Mouse (Mus musculus) hindbrain, embryonic 16.5 days (tissue): ENCODE data around the gene Myo18b. TPM values are rescaled to one million over a fixed set of nuclear protein-coding genes. Genes with fewer than 3 reads are reported as not detected.

Source experiments
- ATAC-seq: fragments of 200-750 bp; cut with Nextera tagmentation; 2 replicates; pipeline ENCODE4 v1.8.0; 2017; ENCODE audit warnings: moderate TSS enrichment, moderate library complexity
- H3K27ac ChIP-seq: fragments of 300-500 bp; sonication (generic); 2 replicates; pipeline ENCODE4 v1.5.1; 2014; ENCODE audit warnings: low read depth, mild to moderate bottlenecking, control low read depth, low read length, moderate library complexity
- H3K27me3 ChIP-seq: fragments of 300-500 bp; sonication (generic); replicated peaks from 2 replicates; pipeline ENCODE4 v1.6.1; 2014; ENCODE audit warnings: low read length; ENCODE audit not compliant: control insufficient read depth, insufficient read depth
- H3K36me3 ChIP-seq: fragments of 300-500 bp; sonication (generic); 2 replicates; pipeline ENCODE4 v1.6.1; 2014; ENCODE audit warnings: mild to moderate bottlenecking, low read length, moderate library complexity, mixed read lengths; ENCODE audit not compliant: control insufficient read depth, insufficient read depth
- H3K4me1 ChIP-seq: fragments of 300-500 bp; sonication (generic); 2 replicates; pipeline ENCODE4 v1.6.1; 2014; ENCODE audit warnings: low read depth, low read length; ENCODE audit not compliant: control insufficient read depth, insufficient read depth
- H3K4me2 ChIP-seq: fragments of 300-500 bp; sonication (generic); 2 replicates; pipeline ENCODE4 v1.6.1; 2014; ENCODE audit warnings: mild to moderate bottlenecking, low read length, control low read depth, moderate library complexity
- H3K4me3 ChIP-seq: fragments of 300-500 bp; sonication (generic); 2 replicates; pipeline ENCODE4 v1.5.1; 2014; ENCODE audit warnings: mild to moderate bottlenecking, low read length, control low read depth, moderate library complexity
- H3K9ac ChIP-seq: fragments of 300-500 bp; sonication (generic); 2 replicates; pipeline ENCODE4 v1.6.1; 2014; ENCODE audit warnings: low read depth, mild to moderate bottlenecking, control low read depth, low read length, moderate library complexity
- H3K9me3 ChIP-seq: fragments of 300-500 bp; sonication (generic); 2 replicates; pipeline ENCODE4 v1.6.1; 2014; ENCODE audit warnings: mild to moderate bottlenecking, low read length, moderate library complexity; ENCODE audit not compliant: control insufficient read depth
- WGBS: fragments of 180-500 bp; shearing (Covaris S2); extraction: QIAGEN DNeasy Blood & Tissue Kit; methylation state at CpG from one replicate; pipeline ENCODE4 v1.1.7; 2014; 5-methylcytosine and 5-hydroxymethylcytosine counted together
- polyA plus RNA-seq: library from polyadenylated mRNA; unstranded; fragments of >200 nt; fragmentation: Nextera tagmentation; extraction: Ambion mirVana; gene quantifications from 2 replicates; pipeline ENCODE4 v1.2.1, GENCODE M21; 2015

The Myo18b gene
- polyA plus RNA-seq, 1 experiment from 2014 or later, result 1.2 TPM

DNA sequence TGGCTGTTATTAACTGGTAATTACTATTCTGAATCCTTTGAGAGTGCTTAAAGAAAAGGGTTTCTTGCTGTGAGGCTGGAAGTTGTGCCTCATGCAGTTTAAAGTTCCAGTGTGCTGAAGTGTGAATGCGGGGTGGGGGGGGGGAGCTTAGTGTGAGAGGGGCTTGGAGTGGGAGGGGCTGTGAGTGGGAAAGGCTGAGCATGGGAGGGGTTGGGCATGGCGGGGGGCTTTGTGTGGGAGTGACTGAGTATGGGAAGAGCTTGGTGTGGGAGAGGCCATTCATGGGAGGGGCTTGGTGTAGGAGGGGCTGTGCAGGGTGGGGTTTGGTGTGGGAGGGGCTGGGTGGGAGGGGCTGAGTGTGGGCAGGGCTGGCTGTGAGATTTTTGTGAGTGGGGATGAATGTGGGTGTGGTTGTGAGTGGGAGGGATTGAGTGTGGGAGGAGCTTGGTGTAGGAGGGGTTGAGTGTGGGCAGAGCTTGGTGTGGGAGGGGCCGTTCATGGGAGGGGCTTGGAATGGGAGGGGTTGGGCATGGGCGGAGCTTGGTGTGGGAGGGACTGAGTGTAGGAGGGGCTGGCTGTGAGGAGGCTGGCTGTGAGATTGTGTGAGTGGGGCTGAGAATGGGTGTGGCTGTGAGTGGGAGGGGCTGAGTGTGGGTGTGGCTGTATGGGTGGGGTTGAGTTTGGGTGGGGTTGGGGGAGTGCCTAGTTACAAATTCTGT, 208.9 kb downstream of the Myo18b start:
- ATAC-seq, result no peak
- 59% methylated on average over 4 of the region's 4 CpGs for WGBS
- no peaks in the 10 kb centered on the region for H3K9me3 ChIP-seq
- no peak overlapping the region for H3K4me2 ChIP-seq
- no peaks in the 10 kb centered on the region for H3K27me3 ChIP-seq
- no peak overlapping the region for H3K9ac ChIP-seq
- H3K4me1 ChIP-seq, result no peaks in the 10 kb centered on the region
- H3K36me3 ChIP-seq, result no peaks in the 10 kb centered on the region
- H3K27ac ChIP-seq, result no peak overlapping the region
- H3K4me3 ChIP-seq, result no peak overlapping the region

DNA sequence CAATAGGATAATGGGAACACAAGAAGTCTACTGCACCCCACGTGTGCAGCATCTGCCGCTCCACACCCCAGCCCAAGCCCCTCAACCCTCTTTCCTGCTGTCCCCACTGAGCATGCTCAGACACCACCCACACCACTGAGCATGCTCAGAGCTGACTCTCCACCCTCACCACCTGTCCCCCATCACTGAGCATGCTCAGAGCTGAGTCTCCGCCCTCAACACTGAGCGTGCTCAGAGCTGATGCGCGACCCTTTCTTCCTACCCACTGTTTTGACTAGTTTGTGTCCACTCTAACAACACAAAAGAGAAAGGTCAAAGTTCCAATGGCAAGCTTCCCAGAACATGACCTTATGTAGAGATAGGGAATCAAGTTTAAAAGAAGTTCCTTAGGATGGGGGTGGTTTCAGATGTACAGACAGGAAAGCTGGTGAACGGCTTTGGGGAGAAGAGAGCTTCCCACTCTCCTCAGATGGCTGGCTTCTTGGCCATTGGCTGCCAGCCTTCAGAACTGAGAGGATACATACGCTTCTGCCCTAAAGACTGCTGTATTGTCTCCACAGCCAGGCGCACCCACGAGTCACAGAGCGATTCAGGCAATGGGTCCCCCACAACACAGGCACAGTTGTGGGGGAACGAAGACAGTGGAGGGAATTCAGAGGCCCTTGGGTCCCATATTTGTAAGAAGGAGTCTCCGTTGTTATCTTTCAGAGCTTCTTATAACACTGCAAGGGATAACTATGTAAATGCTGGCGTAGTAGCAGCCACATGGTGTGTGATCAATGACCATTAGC, 209.7 kb downstream of the Myo18b start:
- Histone ChIP-seq H3K9me3 (no peaks in the 10 kb centered on the region), H3K27me3 (no peaks in the 10 kb centered on the region), H3K4me1 (no peaks in the 10 kb centered on the region), H3K4me2 (no peak overlapping the region), H3K4me3 (no peak overlapping the region), H3K27ac (no peak overlapping the region), H3K9ac (no peak overlapping the region), H3K36me3 (no peaks in the 10 kb centered on the region)
- 63% methylated on average over 14 of the region's 14 CpGs for WGBS
- peak; percentile 60; the same call in 1 of the 2 replicates for ATAC-seq

DNA sequence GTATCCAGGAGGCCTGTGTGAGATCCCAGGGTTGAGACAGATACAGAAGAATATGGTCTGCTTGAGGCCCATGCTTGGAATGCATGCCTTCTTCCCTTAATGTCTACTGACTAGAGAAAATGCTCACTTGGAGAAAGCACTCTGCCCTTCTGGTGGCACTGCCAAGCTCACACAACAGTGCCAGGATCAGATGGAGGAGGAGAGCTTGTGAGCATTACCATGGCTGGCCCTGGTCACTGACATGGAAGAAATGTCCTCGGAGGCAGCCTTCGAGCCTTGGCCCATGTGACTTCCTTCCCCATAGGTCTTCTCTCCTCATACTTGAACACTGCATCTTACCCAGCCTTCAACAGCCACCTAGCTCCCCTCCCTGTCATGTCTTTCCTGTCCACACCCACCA, 216.9 kb downstream of the Myo18b start:
- Histone ChIP-seq H3K4me3 (no peak overlapping the region), H3K9me3 (no peaks in the 10 kb centered on the region), H3K27ac (no peak overlapping the region), H3K27me3 (no peaks in the 10 kb centered on the region), H3K4me1 (peaks cover 9% of the 10 kb centered on the region), H3K4me2 (no peak overlapping the region), H3K9ac (no peak overlapping the region), H3K36me3 (no peaks in the 10 kb centered on the region)
- ATAC-seq, result no peak
- WGBS, result 91% methylated on average over 2 of the region's 2 CpGs

DNA sequence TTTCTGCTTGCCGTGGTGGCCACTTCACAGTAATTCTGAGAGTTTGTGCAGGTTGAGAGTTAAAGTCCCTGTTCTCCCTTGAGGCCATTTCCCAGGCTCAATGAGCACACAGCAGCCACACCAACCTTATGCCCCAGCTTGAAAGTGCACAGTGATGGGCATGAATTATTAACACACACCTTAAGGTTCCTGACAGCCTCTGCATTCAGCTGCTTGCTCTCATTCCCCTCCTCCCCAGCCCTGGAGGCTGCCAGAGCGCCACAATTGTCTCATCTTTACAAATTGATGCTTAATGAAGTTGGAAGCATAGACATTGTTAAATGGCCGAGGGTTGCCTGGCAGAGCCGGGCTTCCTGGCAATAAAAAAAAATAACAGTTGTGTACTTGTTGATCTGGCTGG, 218.0 kb downstream of the Myo18b start:
- 23% methylated on average over 4 of the region's 4 CpGs for WGBS
- Histone ChIP-seq H3K4me3 (no peak overlapping the region), H3K4me1 (peaks cover 9% of the 10 kb centered on the region), H3K9me3 (no peaks in the 10 kb centered on the region), H3K27me3 (no peaks in the 10 kb centered on the region), H3K4me2 (no peak overlapping the region), H3K36me3 (no peaks in the 10 kb centered on the region), H3K9ac (no peak overlapping the region), H3K27ac (no peak overlapping the region)
- peak; percentile 30; the same call in 1 of the 2 replicates for ATAC-seq

DNA sequence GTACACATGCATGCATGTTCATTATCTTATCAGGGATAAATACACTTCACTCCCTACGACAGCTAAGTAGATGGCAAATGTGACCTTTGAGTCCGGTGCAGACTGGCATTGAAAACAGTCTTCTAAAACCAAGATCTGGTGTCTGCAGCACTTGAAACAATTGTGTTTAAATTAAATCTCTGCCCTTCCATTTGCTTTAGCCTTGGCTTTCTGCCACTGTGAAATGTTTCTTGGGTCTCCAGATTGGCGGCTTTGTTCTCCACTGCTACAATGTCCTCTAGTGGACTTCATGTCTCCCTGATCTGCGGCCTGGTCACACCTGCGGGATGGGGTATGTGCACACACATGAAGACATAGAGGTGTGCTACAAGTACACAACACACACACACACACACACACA, 221.4 kb downstream of the Myo18b start:
- Histone ChIP-seq H3K4me3 (no peak overlapping the region), H3K4me2 (no peak overlapping the region), H3K9me3 (no peaks in the 10 kb centered on the region), H3K9ac (no peak overlapping the region), H3K27me3 (no peaks in the 10 kb centered on the region), H3K4me1 (peaks cover 9% of the 10 kb centered on the region), H3K36me3 (no peaks in the 10 kb centered on the region), H3K27ac (no peak overlapping the region)
- 72% methylated on average over 5 of the region's 5 CpGs for WGBS
- no peak for ATAC-seq

DNA sequence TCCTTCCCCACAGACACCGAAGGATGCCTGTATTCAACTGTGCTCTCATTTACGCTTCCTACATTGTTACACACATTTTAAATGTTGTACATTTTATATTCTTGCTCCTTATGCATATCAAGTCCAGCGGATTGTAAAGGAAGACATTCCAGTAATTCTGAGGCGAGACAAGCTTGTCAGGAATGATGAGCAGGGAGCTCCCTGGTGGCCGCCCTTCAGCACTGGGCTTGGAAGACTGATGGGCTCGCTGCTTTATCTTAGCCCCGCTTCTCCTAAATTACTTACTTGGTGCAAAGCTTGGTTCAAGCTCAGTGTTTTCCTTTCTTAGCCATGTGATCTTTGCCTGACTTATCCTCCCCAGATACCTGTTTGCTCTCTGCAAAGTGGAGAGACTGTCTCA, 223.7 kb downstream of the Myo18b start:
- Histone ChIP-seq H3K9ac (no peak overlapping the region), H3K36me3 (no peaks in the 10 kb centered on the region), H3K4me3 (no peak overlapping the region), H3K27me3 (no peaks in the 10 kb centered on the region), H3K9me3 (no peaks in the 10 kb centered on the region), H3K27ac (no peak overlapping the region), H3K4me2 (no peak overlapping the region), H3K4me1 (no peaks in the 10 kb centered on the region; the same call in 1 of the 2 replicates)
- WGBS, result 44% methylated on average over 7 of the region's 7 CpGs
- ATAC-seq, result no peak

DNA sequence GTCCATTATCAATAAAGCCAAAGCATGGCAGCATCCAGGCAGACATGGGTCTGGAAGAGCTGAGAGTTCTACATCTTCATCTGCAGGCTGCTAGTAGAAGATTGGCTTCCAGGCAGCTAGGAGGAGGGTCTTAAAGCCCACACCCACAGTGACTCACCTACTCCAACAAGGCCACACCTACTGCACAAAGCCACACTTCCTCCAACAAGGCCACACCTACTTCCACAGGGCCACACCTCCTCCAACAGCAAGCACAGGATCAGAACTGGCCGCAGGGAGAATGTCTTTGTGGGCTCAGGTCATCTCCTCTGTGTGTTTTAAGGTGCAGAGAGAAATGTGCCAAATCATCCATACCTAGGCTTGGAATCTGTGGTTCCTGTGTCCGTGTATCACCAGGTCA, 224.2 kb downstream of the Myo18b start:
- H3K36me3 ChIP-seq, result no peaks in the 10 kb centered on the region
- H3K9ac ChIP-seq, result no peak overlapping the region
- H3K4me1 ChIP-seq, result peaks cover under 1% of the 10 kb centered on the region; the same call in 1 of the 2 replicates
- ATAC-seq, result no peak
- H3K27ac ChIP-seq, result no peak overlapping the region
- no peaks in the 10 kb centered on the region for H3K9me3 ChIP-seq
- no peak overlapping the region for H3K4me2 ChIP-seq
- H3K27me3 ChIP-seq, result no peaks in the 10 kb centered on the region
- no peak overlapping the region for H3K4me3 ChIP-seq
- WGBS, result 55% methylated on average over 2 of the region's 2 CpGs

DNA sequence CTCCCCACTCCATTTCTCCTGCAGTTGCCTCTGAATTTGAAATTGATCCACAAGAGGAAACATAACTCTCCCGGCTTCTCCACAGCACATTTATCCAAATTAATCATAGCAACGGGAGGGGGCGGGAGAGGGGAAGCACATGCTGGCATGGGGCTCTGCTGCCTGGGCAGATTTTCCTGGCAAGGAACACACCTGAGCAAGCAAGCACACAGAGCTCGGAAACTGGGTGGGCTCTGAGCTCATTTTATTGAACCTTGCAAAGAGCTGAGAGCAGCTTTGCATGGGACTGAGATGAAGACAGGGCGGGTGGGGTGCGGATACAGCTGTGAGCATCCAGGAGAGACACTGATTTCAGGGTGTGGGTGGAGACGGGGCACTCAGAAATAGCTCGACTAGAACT, 229.0 kb downstream of the Myo18b start:
- no peak for ATAC-seq
- Histone ChIP-seq H3K4me1 (peaks cover 12% of the 10 kb centered on the region), H3K36me3 (no peaks in the 10 kb centered on the region), H3K27ac (no peak overlapping the region), H3K4me2 (no peak overlapping the region), H3K9me3 (no peaks in the 10 kb centered on the region), H3K4me3 (no peak overlapping the region), H3K9ac (peak overlapping the region; percentile 9; the same call in 1 of the 2 replicates), H3K27me3 (no peaks in the 10 kb centered on the region)
- 71% methylated on average over 8 of the region's 8 CpGs for WGBS

DNA sequence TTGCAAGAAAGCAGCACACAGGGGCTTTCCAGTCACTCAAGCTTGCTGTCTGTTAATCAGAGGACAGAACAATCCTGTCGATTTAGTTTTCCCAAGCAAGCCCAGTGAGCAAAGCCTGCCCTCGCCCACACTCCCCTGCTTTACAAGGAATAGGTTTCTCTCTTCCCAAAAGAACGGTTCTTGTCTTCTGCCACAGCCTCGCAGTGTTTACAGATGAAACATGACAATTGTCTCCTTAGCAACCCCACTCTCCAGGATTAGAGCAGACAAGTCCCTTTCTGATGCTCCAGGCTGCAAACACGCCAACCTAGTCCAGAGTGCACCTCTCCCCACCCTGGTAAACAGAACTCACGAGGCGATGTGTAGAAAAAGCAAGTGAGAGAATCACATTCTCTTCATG, 230.5 kb downstream of the Myo18b start:
- Histone ChIP-seq H3K9me3 (no peaks in the 10 kb centered on the region), H3K4me3 (no peak overlapping the region), H3K4me2 (no peak overlapping the region), H3K36me3 (no peaks in the 10 kb centered on the region), H3K27me3 (no peaks in the 10 kb centered on the region), H3K4me1 (peaks cover 14% of the 10 kb centered on the region), H3K27ac (no peak overlapping the region), H3K9ac (no peak overlapping the region)
- 23% methylated on average over 7 of the region's 7 CpGs for WGBS
- no peak for ATAC-seq
